Mouse (Mus musculus): ENCODE measurements around the gene Fam155a. TPM values are rescaled to one million over a fixed set of nuclear protein-coding genes. Genes with fewer than 3 reads are reported as not detected.

Fam155a gene
- polyA plus RNA-seq, 1 experiment from 2014 or later: 6.6 TPM

- H3K9me3 ChIP-seq (ENCODE audit: control insufficient read depth, low read length): no peaks in the 10 kb centered on the region
- ATAC-seq (ENCODE audit: insufficient read depth, low FRiP score, low TSS enrichment): no peak
- no peak overlapping the region for H3K4me3 ChIP-seq (ENCODE audit: low read depth, low read length)
- H3K4me1 ChIP-seq (ENCODE audit: control insufficient read depth, insufficient read depth, low read length): no peaks in the 10 kb centered on the region
- DNase-seq (ENCODE audit: low spot score): no peak
- no peak overlapping the region for H3K4me2 ChIP-seq (ENCODE audit: low read depth)
- H3K27ac ChIP-seq (ENCODE audit: low read depth, low read length): no peak overlapping the region
- no peaks in the 10 kb centered on the region for H3K36me3 ChIP-seq (ENCODE audit: control insufficient read depth, insufficient read depth, low read length)
- 64% methylated on average over 10 of the region's 10 CpGs for WGBS
- no peak overlapping the region for H3K9ac ChIP-seq (ENCODE audit: low read length)
- H3K27me3 ChIP-seq (ENCODE audit: control insufficient read depth, insufficient read depth, low read length): no peaks in the 10 kb centered on the region
These were observed 566.5 kb downstream of the Fam155a start for GRCm38 (mm10) chr8:9204345-9205067.

GRCm38 (mm10) chr8:9200099-9200498 lies 570.9 kb downstream of the Fam155a start:
- no peak overlapping the region for H3K4me2 ChIP-seq (ENCODE audit: low read depth)
- ATAC-seq (ENCODE audit: insufficient read depth, low FRiP score, low TSS enrichment) (no peak), DNase-seq (ENCODE audit: low spot score) (no peak)
- H3K9me3 ChIP-seq (ENCODE audit: control insufficient read depth, low read length): no peaks in the 10 kb centered on the region
- no peaks in the 10 kb centered on the region for H3K36me3 ChIP-seq (ENCODE audit: control insufficient read depth, insufficient read depth, low read length)
- H3K27me3 ChIP-seq (ENCODE audit: control insufficient read depth, insufficient read depth, low read length): no peaks in the 10 kb centered on the region
- no peak overlapping the region for H3K9ac ChIP-seq (ENCODE audit: low read length)
- 91% methylated on average over 3 of the region's 3 CpGs for WGBS
- no peak overlapping the region for H3K27ac ChIP-seq (ENCODE audit: low read depth, low read length)
- no peaks in the 10 kb centered on the region for H3K4me1 ChIP-seq (ENCODE audit: control insufficient read depth, insufficient read depth, low read length)
- H3K4me3 ChIP-seq (ENCODE audit: low read depth, low read length): no peak overlapping the region

- WGBS: 96% methylated on average over 3 of the region's 3 CpGs
- H3K27ac ChIP-seq (ENCODE audit: low read depth, low read length): no peak overlapping the region
- no peak overlapping the region for H3K4me3 ChIP-seq (ENCODE audit: low read depth, low read length)
- H3K4me1 ChIP-seq (ENCODE audit: control insufficient read depth, insufficient read depth, low read length): no peaks in the 10 kb centered on the region
- H3K36me3 ChIP-seq (ENCODE audit: control insufficient read depth, insufficient read depth, low read length): no peaks in the 10 kb centered on the region
- H3K9ac ChIP-seq (ENCODE audit: low read length): no peak overlapping the region
- H3K4me2 ChIP-seq (ENCODE audit: low read depth): no peak overlapping the region
- H3K9me3 ChIP-seq (ENCODE audit: control insufficient read depth, low read length): no peaks in the 10 kb centered on the region
- no peak for ATAC-seq (ENCODE audit: insufficient read depth, low FRiP score, low TSS enrichment)
- no peak for DNase-seq (ENCODE audit: low spot score)
- no peaks in the 10 kb centered on the region for H3K27me3 ChIP-seq (ENCODE audit: control insufficient read depth, insufficient read depth, low read length)
These were observed 579.3 kb downstream of the Fam155a start for GRCm38 (mm10) chr8:9191682-9192081.

GRCm38 (mm10) chr8:9188616-9189015 lies 582.3 kb downstream of the Fam155a start:
- ATAC-seq (ENCODE audit: insufficient read depth, low FRiP score, low TSS enrichment): no peak
- Histone ChIP-seq H3K27me3 (ENCODE audit: control insufficient read depth, insufficient read depth, low read length) (no peaks in the 10 kb centered on the region), H3K4me3 (ENCODE audit: low read depth, low read length) (no peak overlapping the region), H3K9me3 (ENCODE audit: control insufficient read depth, low read length) (no peaks in the 10 kb centered on the region), H3K4me1 (ENCODE audit: control insufficient read depth, insufficient read depth, low read length) (no peaks in the 10 kb centered on the region), H3K36me3 (ENCODE audit: control insufficient read depth, insufficient read depth, low read length) (no peaks in the 10 kb centered on the region), H3K4me2 (ENCODE audit: low read depth) (no peak overlapping the region), H3K9ac (ENCODE audit: low read length) (no peak overlapping the region), H3K27ac (ENCODE audit: low read depth, low read length) (no peak overlapping the region)
- DNase-seq (ENCODE audit: low spot score): no peak
- WGBS: 48% methylated on average over 4 of the region's 4 CpGs

GRCm38 (mm10) chr8:9185200-9185599 lies 585.8 kb downstream of the Fam155a start:
- DNase-seq (ENCODE audit: low spot score): no peak
- no peaks in the 10 kb centered on the region for H3K36me3 ChIP-seq (ENCODE audit: control insufficient read depth, insufficient read depth, low read length)
- no peak overlapping the region for H3K4me2 ChIP-seq (ENCODE audit: low read depth)
- no peaks in the 10 kb centered on the region for H3K9me3 ChIP-seq (ENCODE audit: control insufficient read depth, low read length)
- H3K4me1 ChIP-seq (ENCODE audit: control insufficient read depth, insufficient read depth, low read length): peaks cover 7% of the 10 kb centered on the region; the same call in 1 of the 2 replicates
- H3K27me3 ChIP-seq (ENCODE audit: control insufficient read depth, insufficient read depth, low read length): no peaks in the 10 kb centered on the region
- H3K27ac ChIP-seq (ENCODE audit: low read depth, low read length): no peak overlapping the region
- no peak for ATAC-seq (ENCODE audit: insufficient read depth, low FRiP score, low TSS enrichment)
- no peak overlapping the region for H3K4me3 ChIP-seq (ENCODE audit: low read depth, low read length)
- no peak overlapping the region for H3K9ac ChIP-seq (ENCODE audit: low read length)
- WGBS: 62% methylated on average over 2 of the region's 2 CpGs

- no peak overlapping the region for H3K4me3 ChIP-seq (ENCODE audit: low read depth, low read length)
- no peak overlapping the region for H3K4me2 ChIP-seq (ENCODE audit: low read depth)
- H3K4me1 ChIP-seq (ENCODE audit: control insufficient read depth, insufficient read depth, low read length): peaks cover 7% of the 10 kb centered on the region; the same call in 1 of the 2 replicates
- WGBS: 80% methylated on average over 7 of the region's 7 CpGs
- DNase-seq (ENCODE audit: low spot score) (no peak), ATAC-seq (ENCODE audit: insufficient read depth, low FRiP score, low TSS enrichment) (no peak)
- no peak overlapping the region for H3K27ac ChIP-seq (ENCODE audit: low read depth, low read length)
- no peaks in the 10 kb centered on the region for H3K36me3 ChIP-seq (ENCODE audit: control insufficient read depth, insufficient read depth, low read length)
- no peak overlapping the region for H3K9ac ChIP-seq (ENCODE audit: low read length)
- H3K9me3 ChIP-seq (ENCODE audit: control insufficient read depth, low read length): no peaks in the 10 kb centered on the region
- H3K27me3 ChIP-seq (ENCODE audit: control insufficient read depth, insufficient read depth, low read length): no peaks in the 10 kb centered on the region
These were observed 588.5 kb downstream of the Fam155a start for GRCm38 (mm10) chr8:9182461-9182860.

- Histone ChIP-seq H3K4me3 (ENCODE audit: low read depth, low read length) (no peak overlapping the region), H3K27ac (ENCODE audit: low read depth, low read length) (no peak overlapping the region), H3K27me3 (ENCODE audit: control insufficient read depth, insufficient read depth, low read length) (no peaks in the 10 kb centered on the region), H3K4me1 (ENCODE audit: control insufficient read depth, insufficient read depth, low read length) (peaks cover 7% of the 10 kb centered on the region; the same call in 1 of the 2 replicates), H3K36me3 (ENCODE audit: control insufficient read depth, insufficient read depth, low read length) (no peaks in the 10 kb centered on the region), H3K4me2 (ENCODE audit: low read depth) (no peak overlapping the region), H3K9ac (ENCODE audit: low read length) (no peak overlapping the region), H3K9me3 (ENCODE audit: control insufficient read depth, low read length) (no peaks in the 10 kb centered on the region)
- ATAC-seq (ENCODE audit: insufficient read depth, low FRiP score, low TSS enrichment) (peak; percentile 72), DNase-seq (ENCODE audit: low spot score) (no peak)
- WGBS: 61% methylated on average over 17 of the region's 17 CpGs
These were observed 590.2 kb downstream of the Fam155a start for GRCm38 (mm10) chr8:9180686-9181315.

- Histone ChIP-seq H3K9ac (ENCODE audit: low read length) (no peak overlapping the region), H3K27ac (ENCODE audit: low read depth, low read length) (no peak overlapping the region), H3K4me2 (ENCODE audit: low read depth) (no peak overlapping the region), H3K4me3 (ENCODE audit: low read depth, low read length) (no peak overlapping the region), H3K27me3 (ENCODE audit: control insufficient read depth, insufficient read depth, low read length) (no peaks in the 10 kb centered on the region), H3K36me3 (ENCODE audit: control insufficient read depth, insufficient read depth, low read length) (no peaks in the 10 kb centered on the region), H3K4me1 (ENCODE audit: control insufficient read depth, insufficient read depth, low read length) (peaks cover 7% of the 10 kb centered on the region; the same call in 1 of the 2 replicates), H3K9me3 (ENCODE audit: control insufficient read depth, low read length) (no peaks in the 10 kb centered on the region)
- WGBS: 75% methylated on average over 7 of the region's 7 CpGs
- DNase-seq (ENCODE audit: low spot score): no peak
- ATAC-seq (ENCODE audit: insufficient read depth, low FRiP score, low TSS enrichment): no peak
These were observed 594.0 kb downstream of the Fam155a start for GRCm38 (mm10) chr8:9176974-9177373.

Measured in neural tube, embryonic 11.5 days (tissue).